Mouse (Mus musculus) retina, postnatal 7 days (tissue): ENCODE data around the gene Thada.
A peak's percentile ranks its signal among the peaks of the same experiment; 100 is the strongest.

Experiments
- DNase-seq: peaks from one replicate; pipeline ENCODE4 v3.0.0-alpha.2; 2012; ENCODE audit warnings: low read depth, low spot score

Thada gene

GRCm38 (mm10) chr17:84477176-84477575, 11.2 kb upstream of the Thada start:
- DNase-seq = no peak

- DNase-seq = no peak
Measured at GRCm38 (mm10) chr17:84474312-84474711, 8.3 kb upstream of the Thada start.

GRCm38 (mm10) chr17:84435012-84435411, 31.0 kb downstream of the Thada start:
- DNase-seq = no peak

- DNase-seq = no peak
Measured at GRCm38 (mm10) chr17:84434233-84434632, 31.8 kb downstream of the Thada start.

GRCm38 (mm10) chr17:84431991-84432390, 34.0 kb downstream of the Thada start:
- DNase-seq = no peak

GRCm38 (mm10) chr17:84424258-84424657, 41.7 kb downstream of the Thada start:
- no peak for DNase-seq

- no peak for DNase-seq
Measured at GRCm38 (mm10) chr17:84422916-84423315, 43.1 kb downstream of the Thada start.

- DNase-seq = no peak
Measured at GRCm38 (mm10) chr17:84422001-84422785, 43.8 kb downstream of the Thada start.

- DNase-seq = no peak
Measured at GRCm38 (mm10) chr17:84421042-84421441, 45.0 kb downstream of the Thada start.

GRCm38 (mm10) chr17:84420276-84420639, 45.7 kb downstream of the Thada start:
- no peak for DNase-seq

- no peak for DNase-seq
Measured at GRCm38 (mm10) chr17:84419326-84420275, 46.4 kb downstream of the Thada start.

- no peak for DNase-seq
Measured at GRCm38 (mm10) chr17:84415936-84416335, 50.1 kb downstream of the Thada start.

GRCm38 (mm10) chr17:84408731-84409130, 57.3 kb downstream of the Thada start:
- DNase-seq = no peak

- no peak for DNase-seq
Measured at GRCm38 (mm10) chr17:84405616-84406015, 60.4 kb downstream of the Thada start.

GRCm38 (mm10) chr17:84401796-84402195, 64.2 kb downstream of the Thada start:
- DNase-seq = no peak

- DNase-seq = peak; percentile 17
Measured at GRCm38 (mm10) chr17:84399431-84399830, 66.6 kb downstream of the Thada start.

- DNase-seq = no peak
Measured at GRCm38 (mm10) chr17:84390026-84390425, 76.0 kb downstream of the Thada start.

- no peak for DNase-seq
Measured at GRCm38 (mm10) chr17:84386176-84386575, 79.8 kb downstream of the Thada start.

GRCm38 (mm10) chr17:84385696-84386095, 80.3 kb downstream of the Thada start:
- DNase-seq = peak; percentile 27

GRCm38 (mm10) chr17:84384661-84385060, 81.3 kb downstream of the Thada start:
- DNase-seq = no peak

- DNase-seq = no peak
Measured at GRCm38 (mm10) chr17:84380340-84380739, 85.7 kb downstream of the Thada start.

- no peak for DNase-seq
Measured at GRCm38 (mm10) chr17:84376882-84377281, 89.1 kb downstream of the Thada start.
